Mouse (Mus musculus) megakaryocyte, embryonic 14.5 days (primary cell): ENCODE results near the gene Stra6.

Experiments
- FLI1 ChIP-seq: IDR thresholded peaks from 2 replicates; pipeline ENCODE4 v1.6.1; 2012; ENCODE audit warnings: low read length, inconsistent platforms, mixed read lengths
- GATA1 ChIP-seq: IDR thresholded peaks from 3 replicates; pipeline ENCODE4 v1.6.1; 2012; ENCODE audit warnings: mixed read lengths, low read length, inconsistent platforms, borderline replicate concordance

GRCm38 (mm10) chr9:58110787-58111186, 47.2 kb downstream of the Stra6 start:
- TF ChIP-seq FLI1 (no peak), GATA1 (no peak)
